Mouse (Mus musculus): Measurements from ENCODE around the gene Mlph. TPM values are rescaled to one million over a fixed set of nuclear protein-coding genes. Genes with fewer than 3 reads are reported as not detected.

The Mlph gene
- polyA plus RNA-seq, 1 experiment: 6.0 TPM

DNA sequence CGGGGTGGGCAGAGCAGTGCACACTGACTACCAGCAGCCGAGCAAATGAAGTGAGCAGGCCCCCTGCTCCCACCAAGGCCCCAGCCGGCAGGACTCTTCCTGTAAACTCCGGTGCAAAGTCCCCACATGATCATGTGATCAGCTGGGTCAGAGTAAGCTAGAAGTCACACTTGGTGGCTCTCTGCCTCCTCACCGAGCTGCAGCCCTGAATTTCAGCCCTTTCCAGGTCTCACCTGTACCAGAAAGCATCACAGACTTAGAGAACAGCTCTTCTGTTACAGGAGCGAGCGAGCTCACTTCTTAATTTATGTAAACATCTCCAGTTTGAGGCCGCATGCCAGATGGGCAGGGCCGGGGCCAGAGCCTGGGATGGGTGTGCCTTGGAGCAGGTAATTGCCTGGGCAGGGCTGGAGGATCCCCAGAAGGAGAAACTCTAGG, 54.5 kb downstream of the Mlph start, which contains the start of gene Rab17:
Gene Rab17, minus strand, starts transcription at position 315 of the 438 bp plus-strand sequence.
- DNase-seq (ENCODE audit: low spot score): no peak

DNA sequence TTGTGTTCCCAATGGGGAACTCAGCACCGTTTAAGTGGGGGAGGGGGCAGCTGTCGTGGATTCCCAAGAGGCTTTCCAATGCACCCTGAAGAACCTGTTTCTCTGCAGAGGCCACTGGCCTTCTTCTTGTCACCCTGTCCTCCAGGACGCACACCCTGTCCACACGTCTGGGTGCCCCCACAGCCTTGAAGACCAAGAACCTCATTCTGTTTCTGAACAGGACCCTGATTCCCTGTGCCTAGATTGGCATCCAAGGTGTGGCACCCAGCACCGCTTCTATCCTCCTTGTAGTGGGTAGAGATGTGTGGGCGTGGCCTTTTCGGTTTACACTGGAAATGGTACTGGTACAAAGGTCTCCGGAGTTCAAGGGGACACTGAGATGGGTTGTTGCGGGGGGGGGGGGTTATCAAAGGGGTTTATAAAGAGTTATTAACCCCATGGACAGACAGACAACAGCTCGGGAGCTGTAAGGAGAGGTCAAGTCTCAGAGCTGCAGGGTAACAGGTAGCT, 55.1 kb downstream of the Mlph start:
- no peak for DNase-seq (ENCODE audit: low spot score)

DNA sequence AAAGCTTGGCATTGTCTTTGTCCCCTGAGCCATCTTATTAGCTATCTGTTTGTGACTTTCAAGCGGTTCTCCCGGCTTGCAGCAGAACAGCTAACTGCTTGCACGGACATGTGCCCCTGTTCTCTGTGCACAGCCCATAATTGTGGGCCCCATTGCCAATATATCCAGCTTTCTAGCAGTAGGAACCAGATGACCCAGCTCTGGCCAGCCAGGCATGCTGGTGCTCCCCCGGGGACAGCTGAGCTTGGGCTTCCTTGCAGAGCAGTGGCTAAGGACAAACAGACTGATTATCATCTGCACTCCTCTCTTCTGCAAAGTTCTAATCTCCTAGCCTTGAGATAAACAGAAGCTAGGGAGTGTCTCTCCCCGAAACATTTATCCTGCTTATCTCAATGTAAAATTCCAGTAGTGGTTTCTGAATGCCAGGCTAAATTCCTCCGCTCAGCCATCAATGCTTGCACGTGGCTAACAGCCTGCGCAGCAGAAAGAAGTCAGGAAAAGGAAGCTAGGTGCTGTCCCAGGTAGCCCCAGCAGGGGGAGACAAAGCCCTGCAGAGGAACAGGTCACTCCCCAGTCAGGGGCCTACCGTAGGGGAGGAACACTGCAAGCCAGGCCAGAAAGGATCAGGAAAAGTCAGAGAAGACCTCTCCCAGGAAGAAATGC, 58.2 kb downstream of the Mlph start:
- peak; percentile 92 for DNase-seq (ENCODE audit: low spot score)

DNA sequence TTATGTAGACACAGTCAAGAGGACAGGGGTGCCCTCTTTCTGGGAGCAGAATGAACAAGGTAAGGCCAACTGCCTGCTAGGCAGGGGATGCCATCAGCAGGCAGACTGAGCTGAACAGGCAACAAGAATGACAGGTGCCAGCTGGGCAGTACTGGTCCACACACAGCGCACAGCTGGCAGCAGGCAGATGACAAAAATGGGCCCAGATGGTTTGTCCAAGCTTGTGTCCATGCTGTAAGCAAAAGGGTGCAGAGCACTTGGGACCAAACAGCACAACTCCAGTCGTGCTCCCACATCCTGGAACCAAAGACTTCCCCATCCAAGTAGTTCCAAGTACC, 58.7 kb downstream of the Mlph start:
- no peak for DNase-seq (ENCODE audit: low spot score)

DNA sequence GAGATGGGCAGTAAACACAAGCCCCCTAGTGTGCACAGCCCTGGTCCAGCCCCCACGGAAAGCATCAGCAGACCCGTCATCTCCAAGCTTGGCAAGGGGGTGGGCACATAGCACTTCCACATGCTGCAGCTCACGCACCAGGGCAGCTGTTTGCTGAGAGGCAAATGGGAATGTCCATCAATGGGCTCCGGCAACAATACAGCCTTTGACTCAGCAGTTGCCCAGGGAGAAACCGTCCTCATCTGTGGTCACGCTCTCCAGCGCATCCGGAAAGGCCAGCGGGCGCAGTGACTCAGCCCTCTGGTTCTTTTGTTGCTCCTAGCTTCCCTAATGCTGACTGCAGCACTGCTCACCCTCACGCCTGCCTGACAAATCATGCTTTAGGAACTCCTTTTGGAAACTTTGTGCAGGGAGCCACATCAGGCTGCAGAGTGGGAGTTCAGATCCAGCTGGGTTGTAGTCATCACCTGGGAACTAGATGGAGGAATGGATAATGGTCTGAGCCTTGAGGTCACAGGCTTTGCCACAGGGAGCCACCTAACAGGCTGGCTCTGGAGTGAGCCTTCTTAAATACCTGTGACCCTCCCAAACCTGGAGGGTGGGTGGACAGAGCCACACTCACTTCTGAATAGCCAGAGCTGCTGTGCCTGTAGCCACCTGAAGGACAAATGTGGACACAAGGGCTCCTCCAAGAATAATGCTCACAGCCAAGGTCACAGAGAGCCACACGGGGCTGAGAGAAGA, 60.2 kb downstream of the Mlph start:
- peak; percentile 28 for DNase-seq (ENCODE audit: low spot score)

DNA sequence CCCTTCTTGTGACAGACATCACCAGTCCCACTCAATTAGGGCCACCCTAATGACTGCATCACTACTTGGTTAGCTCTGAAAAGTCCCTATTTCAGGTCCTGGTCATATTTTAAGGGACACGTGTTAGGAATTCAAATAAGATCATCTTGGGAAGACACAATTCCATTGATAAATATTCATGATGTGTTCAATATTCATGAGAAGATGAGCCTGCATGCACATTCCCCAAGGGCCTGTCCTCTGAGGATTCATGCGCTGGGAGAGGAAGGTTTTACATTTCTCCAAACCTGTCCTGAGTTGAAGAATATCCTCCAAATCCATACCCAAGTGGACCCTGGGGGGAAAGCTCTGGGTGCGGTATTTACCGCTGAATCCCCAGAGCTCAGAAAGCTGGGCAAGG, 61.1 kb downstream of the Mlph start:
- no peak for DNase-seq (ENCODE audit: low spot score)

DNA sequence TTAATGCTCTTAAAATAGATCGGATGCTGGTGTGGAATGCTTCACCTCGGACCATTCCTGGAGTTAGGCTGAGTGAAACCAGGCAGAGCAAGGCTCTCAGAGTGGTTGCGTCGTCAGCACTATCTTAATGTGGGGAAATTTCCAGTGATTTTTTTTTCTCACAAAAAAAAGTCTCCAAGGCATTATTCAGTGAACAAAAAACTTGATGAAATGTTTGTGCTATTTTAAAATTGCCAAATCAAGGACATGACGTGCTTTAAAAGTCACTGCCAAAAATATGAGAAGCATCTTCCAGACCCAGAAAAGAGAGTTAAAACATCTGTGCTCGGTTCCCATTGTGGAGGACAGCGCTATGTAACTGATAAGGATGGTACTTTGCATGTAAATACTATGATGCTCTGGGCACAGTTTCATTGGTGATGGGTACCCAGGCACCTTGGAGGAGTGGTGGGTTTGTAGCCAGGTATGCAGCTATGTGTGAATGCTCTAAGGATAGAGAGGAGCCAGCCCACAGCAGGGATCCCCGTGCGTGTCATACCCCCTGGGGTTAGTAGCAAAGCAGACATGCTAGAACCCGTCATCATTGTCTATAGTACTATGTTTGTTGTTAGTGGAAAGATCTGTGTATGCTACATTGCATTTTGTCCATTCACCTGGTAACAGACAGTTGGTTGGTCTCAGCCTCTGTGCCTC, 65.9 kb downstream of the Mlph start:
- no peak for DNase-seq (ENCODE audit: low spot score)

DNA sequence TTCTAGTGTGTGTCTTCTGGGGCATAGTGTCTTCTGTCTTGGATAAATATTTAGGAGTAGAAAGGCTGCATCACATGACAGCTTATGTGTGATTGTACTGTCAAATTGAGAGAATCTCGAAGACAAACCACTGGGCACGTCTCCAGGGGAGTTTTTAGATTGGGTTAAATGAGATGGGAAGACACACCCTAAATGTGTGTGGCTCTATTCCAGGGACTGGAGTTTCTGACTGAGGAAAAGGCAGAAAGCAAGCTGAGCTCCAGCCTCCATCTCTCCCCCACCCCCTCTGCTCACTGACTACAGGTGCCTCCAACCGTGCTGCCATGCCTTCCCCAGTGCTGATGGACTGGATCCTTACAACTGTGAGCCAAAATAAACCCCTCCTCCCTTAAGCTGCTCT, 66.5 kb downstream of the Mlph start:
- no peak for DNase-seq (ENCODE audit: low spot score)

DNA sequence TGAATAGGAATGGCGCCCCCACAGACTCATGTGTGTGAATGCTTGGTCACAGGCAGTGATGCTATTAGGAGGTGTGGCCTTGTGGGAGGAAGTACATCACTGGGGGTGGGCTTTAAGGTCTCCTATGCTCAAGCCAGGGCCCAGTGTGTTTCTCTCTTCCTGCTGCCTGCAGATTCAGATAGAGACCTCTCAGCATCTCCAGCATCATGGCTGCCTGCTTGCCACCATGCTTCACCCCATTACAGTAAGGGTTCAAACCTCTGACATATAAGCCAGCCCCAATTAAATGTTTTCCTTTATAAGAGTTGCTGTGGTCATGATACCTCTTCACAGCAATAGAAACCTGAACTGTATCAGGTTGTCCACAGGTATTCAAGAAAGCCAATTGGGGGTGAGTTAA, 81.0 kb downstream of the Mlph start:
- DNase-seq (ENCODE audit: low spot score): no peak

DNA sequence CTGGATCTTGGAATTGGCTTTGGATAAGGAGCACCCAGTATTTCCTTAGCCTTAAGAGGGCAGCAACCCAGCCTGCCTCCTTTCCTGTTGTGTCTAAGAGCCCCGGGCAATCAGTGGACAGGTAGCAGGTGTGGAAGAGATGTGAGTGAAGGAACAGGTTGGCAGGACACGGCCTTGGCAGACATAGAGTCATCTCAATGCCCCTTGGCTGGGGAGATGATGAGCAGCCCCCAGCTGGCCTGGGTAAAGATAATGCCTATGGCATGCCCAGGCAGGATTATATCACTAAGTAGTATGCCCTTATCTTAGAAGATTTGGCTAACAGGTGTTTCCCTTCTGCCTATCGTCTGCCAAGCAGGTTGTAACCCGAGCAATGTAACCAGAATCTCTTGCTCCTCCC, 82.3 kb downstream of the Mlph start:
- no peak for DNase-seq (ENCODE audit: low spot score)

DNA sequence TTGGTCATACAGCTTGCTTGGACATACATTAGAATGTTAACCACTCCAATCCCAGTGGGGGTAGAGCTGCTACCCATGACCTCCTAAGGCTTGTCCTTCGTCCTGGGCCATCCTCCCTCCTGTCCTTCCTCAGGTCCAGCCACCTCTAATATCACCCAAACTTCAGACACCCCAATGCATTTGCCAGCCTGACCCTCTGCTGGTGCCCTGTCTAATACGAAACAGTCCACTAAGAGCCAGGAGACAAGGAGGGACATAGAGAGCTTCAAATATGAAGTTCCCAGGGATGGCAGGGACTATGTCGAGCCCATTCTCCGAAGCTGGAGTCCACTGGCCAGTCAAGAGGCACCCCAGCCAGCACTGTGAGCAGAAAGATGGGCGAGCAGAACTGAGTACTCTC, 82.8 kb downstream of the Mlph start:
- no peak for DNase-seq (ENCODE audit: low spot score)

DNA sequence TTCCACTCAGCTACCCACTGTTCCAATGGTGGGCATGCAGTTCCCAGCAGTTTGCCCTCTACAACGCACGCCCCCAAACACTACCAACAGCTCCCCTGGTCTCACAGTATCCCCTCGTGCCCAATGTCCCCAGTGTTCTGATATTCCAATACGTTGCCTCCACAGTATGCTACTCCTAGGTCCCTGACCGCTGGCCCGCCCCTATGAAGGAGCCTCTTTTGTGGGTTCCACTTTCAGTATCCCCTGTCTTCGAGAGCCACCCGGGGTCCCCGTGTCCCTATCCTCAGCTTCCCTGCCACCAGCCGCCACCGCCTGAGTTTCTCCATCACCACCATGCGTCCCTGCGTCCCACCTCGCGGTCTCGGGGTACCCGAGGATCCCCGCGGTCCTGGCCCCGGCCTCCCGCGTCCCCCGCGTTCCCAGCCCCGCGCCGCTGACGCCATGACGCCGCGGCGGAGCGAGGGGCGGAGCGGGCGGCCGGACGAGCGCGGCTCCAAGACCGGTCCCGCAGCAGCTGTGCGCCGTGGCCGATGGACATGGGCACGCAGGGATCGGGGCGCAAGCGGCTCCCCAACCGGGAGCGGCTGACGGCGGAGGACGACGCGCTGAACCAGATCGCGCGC, 83.5 kb downstream of the Mlph start, which contains the start of gene Lrrfip1:
Gene Lrrfip1, plus strand, starts transcription at position 470 of the 623 bp plus-strand sequence.
- DNase-seq (ENCODE audit: low spot score): peak; percentile 52

DNA sequence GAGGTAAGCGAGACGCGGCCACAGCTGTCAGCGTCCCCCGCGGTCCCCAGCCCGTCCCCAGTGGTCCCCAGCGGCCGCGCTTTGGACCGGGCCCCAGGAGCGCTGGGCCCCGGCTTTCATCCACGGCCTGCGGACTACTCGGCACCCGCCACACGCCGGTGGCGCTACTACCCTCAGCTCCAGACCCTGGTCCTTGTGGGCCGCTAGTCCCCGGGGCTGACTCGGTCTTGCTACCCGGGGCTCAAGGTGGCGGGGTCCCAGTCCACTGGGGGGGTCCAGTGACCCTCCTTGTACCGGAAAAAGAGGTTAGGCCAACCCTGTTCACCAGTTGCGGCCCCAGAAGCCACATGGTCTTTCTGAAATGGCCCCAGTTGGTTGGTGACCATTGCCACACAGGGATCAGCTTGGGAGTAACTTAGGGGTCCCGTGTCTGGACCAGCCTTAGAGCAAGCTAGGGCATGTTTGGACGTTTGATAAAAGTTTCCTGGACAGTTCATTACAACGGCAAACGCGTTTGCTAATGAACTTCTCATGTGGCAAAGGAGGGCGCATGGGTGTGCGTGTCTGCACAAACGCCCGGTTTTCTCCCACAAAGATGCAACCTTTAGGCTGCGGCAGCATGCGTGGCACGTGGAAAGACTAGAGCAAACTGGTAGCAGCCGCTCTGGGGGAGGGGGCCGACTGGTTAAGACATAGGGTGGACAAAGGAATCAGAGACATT, 84.2 kb downstream of the Mlph start:
- DNase-seq (ENCODE audit: low spot score): no peak

DNA sequence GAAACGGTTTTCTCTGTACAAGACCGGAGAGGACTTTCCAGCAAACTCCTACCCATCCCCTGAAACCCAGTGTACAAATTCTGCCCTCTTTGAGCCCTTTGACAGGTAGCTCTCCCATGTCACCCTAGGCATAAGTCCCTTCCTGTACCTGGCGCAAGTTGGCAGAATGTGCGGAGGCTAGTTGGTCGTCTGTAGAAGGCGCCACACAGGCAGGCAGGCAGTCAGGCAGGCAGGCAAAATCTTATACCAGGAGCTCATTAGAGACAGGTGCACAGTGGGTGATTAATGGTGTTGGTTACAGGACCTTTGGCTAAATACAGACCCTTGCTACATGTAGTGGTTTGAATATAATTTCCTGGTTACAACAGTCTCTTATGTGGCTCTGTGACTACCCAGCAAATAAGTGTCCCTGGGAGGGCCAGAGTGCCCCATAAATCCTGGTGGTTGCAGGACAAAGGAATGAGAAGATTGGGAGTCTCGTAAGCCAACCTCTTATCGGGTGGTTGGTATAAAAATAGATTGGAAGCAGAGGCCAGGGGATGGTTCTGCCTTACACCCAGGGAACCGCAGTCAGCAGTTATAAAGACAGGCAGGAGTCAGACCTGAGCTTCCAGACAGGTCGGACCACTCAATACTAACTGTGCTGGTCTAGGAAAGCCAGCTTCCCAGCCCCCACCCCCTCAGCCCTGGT, 85.2 kb downstream of the Mlph start:
- DNase-seq (ENCODE audit: low spot score): no peak

Other genes with a start within 250 kb of the Mlph start
- gene Col6a3, start 71.1 kb upstream of the Mlph start, polyA plus RNA-seq (2012; rRNA removed): 235 and 273 TPM in 2 replicates
- not detected in 2 replicates for gene Prlh, start 38.0 kb downstream of the Mlph start, polyA plus RNA-seq (2012; rRNA removed)
- gene Rab17, start 54.6 kb downstream of the Mlph start, polyA plus RNA-seq (2012; rRNA removed): 4.2 and 6.0 TPM in 2 replicates
- gene Lrrfip1, start 83.7 kb downstream of the Mlph start, polyA plus RNA-seq (2012; rRNA removed): 125 and 127 TPM in 2 replicates
- 0.04 and 0.12 TPM in 2 replicates for gene Rbm44, start 230.0 kb downstream of the Mlph start, polyA plus RNA-seq (2012; rRNA removed)